Mouse (Mus musculus) bone marrow macrophage, adult 2 months (primary cell): ENCODE results near the gene Fbrs. TPM values are rescaled to one million over a fixed set of nuclear protein-coding genes. Genes with fewer than 3 reads are reported as not detected.
"Not testable (repeated sequence)": the region's sequence is repeated elsewhere in the genome, so short reads cannot be mapped to it uniquely, and the experiment has no call there.

Experiments
- H3K27ac ChIP-seq: 2 replicates; pipeline ENCODE4 v1.5.1; 2012; ENCODE audit warnings: low read depth, low read length; ENCODE audit not compliant: insufficient read depth
- H3K4me1 ChIP-seq: 2 replicates; pipeline ENCODE4 v1.6.1; 2012; ENCODE audit warnings: low read length; ENCODE audit not compliant: control insufficient read depth, insufficient read depth
- H3K4me3 ChIP-seq: 2 replicates; pipeline ENCODE4 v1.5.1; 2012; ENCODE audit warnings: mild to moderate bottlenecking, low read length, moderate library complexity; ENCODE audit not compliant: insufficient read depth
- CTCF ChIP-seq: IDR thresholded peaks from 2 replicates; pipeline ENCODE4 v1.5.1; 2012; ENCODE audit warnings: low read depth, mild to moderate bottlenecking, low read length, moderate library complexity
- POLR2A ChIP-seq: IDR thresholded peaks from 2 replicates; pipeline ENCODE4 v1.6.1; 2012; ENCODE audit warnings: mild to moderate bottlenecking, low read depth, low read length, borderline replicate concordance
- polyA plus RNA-seq: library from polyadenylated mRNA; stranded (reverse); fragments of >200 nt; gene quantifications from 2 replicates; pipeline ENCODE4 v1.2.4, GENCODE M21; 2012; ENCODE audit not compliant: missing spikeins, insufficient read depth, insufficient read length

Gene Fbrs
- polyA plus RNA-seq, result 134 and 147 TPM in 2 replicates

GRCm38 (mm10) chr7:127478635-127479317 lies at the start of gene Fbrs:
TSS of gene Fbrs (plus strand) at chr7:127479199.
- Histone ChIP-seq H3K27ac (peak within 1 kb of the TSS; percentile 95), H3K4me3 (peak within 1 kb of the TSS; percentile 69), H3K4me1 (peaks cover 22% of the 10 kb centered on the region)
- no peak for TF ChIP-seq CTCF
- no peak; the same call in 1 of the 2 replicates for TF ChIP-seq POLR2A

DNA sequence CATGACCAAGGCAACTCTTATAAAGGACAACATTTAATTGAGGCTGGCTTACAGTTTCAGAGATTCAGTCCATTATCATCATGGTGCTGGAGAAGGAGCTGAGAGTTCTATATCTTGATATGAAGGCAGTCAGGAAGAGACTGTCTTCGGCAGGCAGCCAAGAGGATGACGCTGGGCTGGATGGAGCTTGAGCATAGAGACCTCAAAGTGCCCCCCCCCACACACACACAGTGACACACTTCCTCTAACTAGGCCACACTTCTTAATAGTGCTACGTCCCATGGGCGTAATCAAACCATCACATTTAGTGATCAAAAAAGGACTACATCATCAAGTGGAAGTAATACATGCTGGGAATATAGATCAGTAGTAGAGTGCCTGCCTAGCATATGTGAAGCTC lies 43.8 kb upstream of the Fbrs start:
- Histone ChIP-seq H3K4me1 (no peaks in the 10 kb centered on the region), H3K27ac (no peak overlapping the region), H3K4me3 (no peak overlapping the region)
- TF ChIP-seq CTCF (no peak), POLR2A (no peak)

GRCm38 (mm10) chr7:127437724-127438123 lies 41.3 kb upstream of the Fbrs start:
- Histone ChIP-seq H3K4me1 (no peaks in the 10 kb centered on the region), H3K27ac (no peak overlapping the region), H3K4me3 (no peak overlapping the region)
- no peak for TF ChIP-seq POLR2A
- peak; percentile 46; the same call in 1 of the 2 replicates for TF ChIP-seq CTCF

DNA sequence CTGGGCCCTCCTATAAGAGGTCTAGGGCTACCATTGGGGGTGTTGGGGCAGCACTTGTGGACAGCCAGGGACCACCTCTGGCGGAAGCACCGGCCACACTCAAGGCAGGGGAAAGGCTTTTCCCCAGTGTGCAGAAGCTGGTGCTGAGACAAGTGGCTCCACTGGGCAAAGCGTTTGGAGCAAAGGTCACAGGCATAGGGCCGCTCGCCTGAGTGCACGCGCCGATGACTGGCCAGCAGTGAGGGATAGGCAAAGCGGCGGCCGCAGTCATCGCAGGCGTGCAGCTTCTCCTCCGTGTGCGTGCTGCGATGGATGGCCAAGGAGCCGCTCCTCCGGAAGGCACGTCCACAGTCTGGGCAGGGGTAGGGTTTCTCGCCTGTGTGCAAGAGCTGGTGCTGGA lies 35.0 kb upstream of the Fbrs start:
- Histone ChIP-seq H3K4me3 (no peak overlapping the region), H3K4me1 (no peaks in the 10 kb centered on the region), H3K27ac (no peak overlapping the region)
- TF ChIP-seq POLR2A (no peak), CTCF (no peak)

DNA sequence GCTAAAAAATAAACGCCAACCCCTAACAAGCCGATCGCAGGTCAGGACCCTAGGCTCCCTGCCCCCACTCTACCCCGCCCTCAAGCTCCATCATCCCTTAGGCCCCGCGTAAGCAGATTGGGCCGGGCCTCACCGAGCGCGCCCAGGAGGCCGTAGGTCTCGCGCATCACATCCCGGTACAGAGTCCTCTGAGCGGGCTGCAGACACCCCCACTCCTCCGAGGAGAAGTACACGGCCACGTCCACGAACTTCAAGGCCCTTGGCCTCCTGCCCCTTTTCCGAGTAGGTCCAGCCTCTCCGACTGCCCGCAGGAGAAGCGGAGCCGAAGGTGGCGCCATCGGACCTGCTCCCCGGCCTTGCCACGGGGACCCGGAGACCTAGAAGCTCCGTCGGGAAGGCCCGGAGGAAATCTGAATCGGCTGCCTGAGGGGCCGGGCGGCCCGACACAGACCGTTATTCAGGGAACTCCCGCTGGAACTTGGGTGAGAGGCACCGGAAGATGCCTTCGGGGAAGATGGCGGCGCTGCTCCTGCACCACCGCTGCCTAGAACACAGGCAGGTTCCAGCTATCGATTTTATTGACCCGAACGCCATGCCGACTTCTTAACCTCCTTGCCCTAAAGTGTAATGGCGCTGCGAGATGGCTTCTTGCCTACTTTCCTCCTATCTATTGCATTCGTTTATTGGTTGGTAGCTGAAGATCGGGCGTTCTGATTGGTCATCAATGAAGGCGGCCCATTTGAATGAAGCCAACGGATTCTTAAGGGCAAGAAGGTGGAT lies 30.3 kb upstream of the Fbrs start, which contains the start of gene Zfp689:
Zfp689 (minus strand) TSS at position 638 of the 780 bp plus-strand sequence.
- Histone ChIP-seq H3K4me1 (peaks cover 9% of the 10 kb centered on the region), H3K4me3 (peak within 1 kb of the TSS; percentile 99), H3K27ac (peak within 1 kb of the TSS; percentile 67)
- TF ChIP-seq POLR2A, result no peak
- no peak for TF ChIP-seq CTCF

- no peak overlapping the region for H3K27ac ChIP-seq
- H3K4me3 ChIP-seq, result peak overlapping the region; percentile 6; the same call in 1 of the 2 replicates
- TF ChIP-seq CTCF (no peak), POLR2A (no peak)
Measured at GRCm38 (mm10) chr7:127449966-127450365, 29.0 kb upstream of the Fbrs start.

GRCm38 (mm10) chr7:127453056-127453455 lies 25.9 kb upstream of the Fbrs start:
- Histone ChIP-seq H3K27ac (no peak overlapping the region), H3K4me3 (no peak overlapping the region), H3K4me1 (peaks cover 9% of the 10 kb centered on the region)
- no peak for TF ChIP-seq CTCF
- TF ChIP-seq POLR2A, result no peak

More at GRCm38 (mm10) chr7:127449966-127450365, 29.0 kb upstream of the Fbrs start:
- peaks cover 9% of the 10 kb centered on the region for H3K4me1 ChIP-seq

DNA sequence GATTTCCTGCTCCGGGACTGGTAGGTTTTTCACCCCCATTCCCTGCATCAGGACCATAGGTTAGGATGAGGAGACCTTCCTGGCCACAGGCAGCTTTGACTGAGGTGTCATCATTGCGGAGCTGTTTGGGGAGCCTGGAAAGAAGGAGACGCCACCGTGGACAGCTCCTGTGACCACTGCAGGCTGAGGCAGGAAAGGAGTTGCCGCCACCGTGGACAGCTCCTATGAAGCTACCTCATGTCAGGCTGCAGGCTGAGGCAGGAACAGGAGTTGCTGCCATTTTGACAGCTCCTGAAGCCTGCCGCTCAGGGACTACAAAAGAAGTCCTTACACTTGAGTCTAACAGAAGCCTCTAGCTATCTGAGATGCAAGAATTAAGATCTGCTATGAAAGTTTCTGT lies 24.1 kb upstream of the Fbrs start:
- Histone ChIP-seq H3K4me3 (no peak overlapping the region), H3K4me1 (peaks cover 6% of the 10 kb centered on the region), H3K27ac (no peak overlapping the region)
- TF ChIP-seq POLR2A (no peak), CTCF (no peak)

GRCm38 (mm10) chr7:127458371-127459122 lies 20.5 kb upstream of the Fbrs start:
- H3K4me1 ChIP-seq, H3K4me3 ChIP-seq, H3K27ac ChIP-seq: not testable (repeated sequence)

GRCm38 (mm10) chr7:127459311-127459710 lies 19.7 kb upstream of the Fbrs start, which contains the start of gene Prr14:
TSS of gene Prr14 (plus strand) at chr7:127459611.
- H3K4me1 ChIP-seq, H3K4me3 ChIP-seq, H3K27ac ChIP-seq: not testable (repeated sequence)
